Mouse (Mus musculus): ENCODE results near the gene Ccdc170. TPM values are rescaled to one million over a fixed set of nuclear protein-coding genes. Genes with fewer than 3 reads are reported as not detected.

The Ccdc170 gene
- polyA plus RNA-seq, 1 experiment from 2014 or later: 0.25 TPM

DNA sequence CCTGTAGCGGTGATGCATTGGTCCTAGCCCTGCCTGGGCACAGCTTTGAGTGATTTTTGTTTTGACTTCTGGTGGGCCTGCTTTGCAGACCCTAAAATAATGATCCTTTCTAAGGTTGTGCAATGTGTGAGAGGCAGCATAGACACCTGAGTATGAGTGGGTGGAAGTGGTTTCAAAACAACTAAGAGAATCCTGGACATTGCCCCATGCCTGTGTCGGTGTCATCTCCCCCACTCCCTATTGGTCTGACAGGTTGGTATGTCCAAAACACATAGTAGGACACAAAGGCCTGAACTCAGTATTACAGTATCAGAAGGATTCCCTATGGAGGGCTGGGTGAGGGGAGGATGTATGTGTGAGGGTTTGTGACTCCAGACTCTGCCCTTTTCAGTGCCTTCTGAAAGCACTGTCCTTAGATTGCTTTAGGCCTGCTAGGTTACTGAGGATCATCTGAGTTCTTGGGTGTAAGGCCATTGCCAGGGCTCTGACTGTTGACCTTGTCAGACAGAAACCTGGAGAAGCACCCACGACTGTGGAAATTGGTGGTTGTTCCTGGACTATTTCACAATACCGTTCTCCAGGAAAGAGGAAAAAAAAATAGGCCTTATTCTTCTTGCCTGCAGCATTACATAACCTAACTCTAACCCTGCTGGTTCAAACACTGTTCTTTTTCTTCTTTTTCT, 122.4 kb downstream of the Ccdc170 start:
- Histone ChIP-seq H3K4me3 (no peak overlapping the region), H3K27ac (no peak overlapping the region), H3K4me2 (no peak overlapping the region), H3K9ac (no peak overlapping the region), H3K27me3 (no peaks in the 10 kb centered on the region), H3K9me3 (replicated peaks) (no peaks in the 10 kb centered on the region), H3K36me3 (ENCODE audit: poor library complexity, severe bottlenecking) (no peaks in the 10 kb centered on the region), H3K4me1 (no peaks in the 10 kb centered on the region)
- no peak for ATAC-seq
- WGBS: 78% methylated on average over 4 of the region's 4 CpGs

DNA sequence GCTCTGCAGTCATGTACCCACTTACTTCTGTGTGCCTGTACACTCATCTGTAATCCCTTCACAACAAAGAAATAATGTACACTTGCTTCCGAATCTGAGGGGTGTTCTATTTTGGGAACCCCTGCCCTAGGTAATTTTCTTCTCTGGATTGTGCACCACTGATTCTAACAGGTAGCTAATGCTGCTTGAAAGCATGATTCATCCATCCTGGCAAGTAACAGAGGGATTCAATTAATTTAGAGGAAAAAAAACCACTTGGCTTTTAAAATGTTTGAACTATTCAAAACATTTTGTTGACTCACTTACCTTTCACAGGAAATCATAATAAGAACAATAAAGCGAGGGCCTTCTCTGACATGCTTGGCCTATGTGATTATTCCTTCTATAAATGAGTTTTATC, 127.9 kb downstream of the Ccdc170 start:
- Histone ChIP-seq H3K4me2 (no peak overlapping the region), H3K9me3 (replicated peaks) (no peaks in the 10 kb centered on the region), H3K4me1 (no peaks in the 10 kb centered on the region), H3K27me3 (no peaks in the 10 kb centered on the region), H3K9ac (no peak overlapping the region), H3K27ac (no peak overlapping the region), H3K36me3 (ENCODE audit: poor library complexity, severe bottlenecking) (no peaks in the 10 kb centered on the region), H3K4me3 (no peak overlapping the region)
- 85% methylated on average over 2 of the region's 2 CpGs for WGBS
- no peak for ATAC-seq

DNA sequence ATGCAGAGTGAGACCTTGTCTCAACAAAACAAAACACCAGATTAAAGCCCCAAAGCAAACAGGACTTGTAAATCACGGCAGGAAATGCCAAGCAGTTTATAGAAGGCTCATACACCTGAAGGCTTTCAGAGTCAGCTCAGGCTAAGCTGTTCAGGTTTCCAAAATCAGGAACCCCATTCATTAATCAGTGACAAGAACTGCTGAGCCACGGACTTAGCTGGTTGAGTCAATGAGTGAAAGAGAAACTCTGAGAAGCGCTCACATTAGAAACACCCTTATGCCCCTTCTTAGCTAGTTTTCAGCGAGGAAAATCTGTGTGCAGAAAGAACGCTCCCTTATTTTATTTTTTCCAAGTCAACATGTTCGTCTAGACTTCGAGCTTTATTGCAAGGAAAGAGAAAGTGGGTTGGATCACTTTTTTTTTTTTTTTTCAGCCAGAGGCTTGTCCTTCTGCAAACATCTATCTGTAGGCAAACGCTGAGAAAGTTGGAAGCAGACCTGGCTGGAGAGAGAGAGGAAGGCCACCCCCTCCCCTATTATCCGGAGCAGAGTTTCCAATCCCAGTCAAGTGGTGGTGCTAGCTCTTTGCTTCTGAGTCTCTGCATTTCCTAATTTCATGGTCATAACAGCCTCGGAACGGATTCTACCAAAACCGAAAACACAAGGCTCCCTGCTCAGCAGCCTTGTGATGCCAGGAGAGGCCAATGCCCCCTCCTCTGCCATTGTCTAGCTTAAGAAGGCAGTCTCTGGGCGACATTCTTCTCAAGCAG, 129.3 kb downstream of the Ccdc170 start, which contains the start of gene Esr1:
TSS of gene Esr1 (plus strand) at position 208 of the 770 bp plus-strand sequence.
- H3K4me2 ChIP-seq: no peak within 1 kb of the TSS
- H3K4me1 ChIP-seq: no peaks in the 10 kb centered on the region
- ATAC-seq: no peak
- no peak within 1 kb of the TSS for H3K9ac ChIP-seq
- no peak within 1 kb of the TSS for H3K4me3 ChIP-seq
- no peaks in the 10 kb centered on the region for H3K9me3 ChIP-seq (replicated peaks)
- H3K36me3 ChIP-seq (ENCODE audit: poor library complexity, severe bottlenecking): no peaks in the 10 kb centered on the region
- no peaks in the 10 kb centered on the region for H3K27me3 ChIP-seq
- 45% methylated on average over 13 of the region's 13 CpGs for WGBS
- no peak within 1 kb of the TSS for H3K27ac ChIP-seq

Other genes with a start within 250 kb of the Ccdc170 start
- gene Akap12, start 216.1 kb upstream of the Ccdc170 start, polyA plus RNA-seq (2015; fragmentation: Nextera tagmentation; extraction: Ambion mirVana): 14.7 and 16.3 TPM in 2 replicates
- 17.6 and 19.0 TPM in 2 replicates for gene Zbtb2, start 94.4 kb upstream of the Ccdc170 start, polyA plus RNA-seq (2015; fragmentation: Nextera tagmentation; extraction: Ambion mirVana)
- gene Rmnd1, start 50.1 kb upstream of the Ccdc170 start, polyA plus RNA-seq (2015; fragmentation: Nextera tagmentation; extraction: Ambion mirVana): 49.8 and 51.4 TPM in 2 replicates
- gene Armt1, start 50.0 kb upstream of the Ccdc170 start, polyA plus RNA-seq (2015; fragmentation: Nextera tagmentation; extraction: Ambion mirVana): 19.1 and 19.2 TPM in 2 replicates
- 0.04 TPM in 1 of 2 replicates, not detected in the other for gene Esr1, start 129.1 kb downstream of the Ccdc170 start, polyA plus RNA-seq (2015; fragmentation: Nextera tagmentation; extraction: Ambion mirVana)

Measured in forebrain, embryonic 13.5 days (tissue).